Mouse (Mus musculus) heart, embryonic 10.5 days (tissue): ENCODE results near the gene Mettl7a2. TPM values are rescaled to one million over a fixed set of nuclear protein-coding genes. Genes with fewer than 3 reads are reported as not detected.

ENCODE experiments used
- DNase-seq: peaks from one replicate; pipeline ENCODE4 v3.0.0-alpha.2; 2017; ENCODE audit warnings: low spot score
- H3K27ac ChIP-seq: fragments of 300-500 bp; sonication (generic); 2 replicates; pipeline ENCODE4 v1.5.1; 2016; ENCODE audit warnings: mild to moderate bottlenecking
- H3K27me3 ChIP-seq: fragments of 300-500 bp; sonication (generic); 2 replicates; pipeline ENCODE4 v1.6.1; 2016; ENCODE audit warnings: mild to moderate bottlenecking; ENCODE audit not compliant: poor library complexity, insufficient read depth, severe bottlenecking
- H3K36me3 ChIP-seq: fragments of 300-500 bp; sonication (generic); 2 replicates; pipeline ENCODE4 v1.6.1; 2016; ENCODE audit warnings: mild to moderate bottlenecking, moderate library complexity
- H3K4me1 ChIP-seq: fragments of 300-500 bp; sonication (generic); 2 replicates; pipeline ENCODE4 v1.6.1; 2016; ENCODE audit warnings: mild to moderate bottlenecking
- H3K4me3 ChIP-seq: fragments of 300-500 bp; sonication (generic); 2 replicates; pipeline ENCODE4 v1.5.1; 2016; ENCODE audit warnings: mild to moderate bottlenecking, moderate library complexity
- H3K9me3 ChIP-seq: fragments of 300-500 bp; sonication (generic); 2 replicates; pipeline ENCODE4 v1.6.1; 2016; ENCODE audit warnings: mild to moderate bottlenecking, moderate library complexity
- WGBS: fragments of 180-500 bp; shearing (Covaris S2); methylation state at CpG from one replicate; pipeline ENCODE4 v1.1.7; 2016; 5-methylcytosine and 5-hydroxymethylcytosine counted together
- polyA plus RNA-seq: library from polyadenylated mRNA; unstranded; fragments of >200 nt; fragmentation: Nextera tagmentation; extraction: Ambion mirVana; gene quantifications from 2 replicates; pipeline ENCODE4 v1.2.1, GENCODE M21; 2016

The Mettl7a2 gene
- polyA plus RNA-seq, 1 experiment from 2014 or later: not detected

DNA sequence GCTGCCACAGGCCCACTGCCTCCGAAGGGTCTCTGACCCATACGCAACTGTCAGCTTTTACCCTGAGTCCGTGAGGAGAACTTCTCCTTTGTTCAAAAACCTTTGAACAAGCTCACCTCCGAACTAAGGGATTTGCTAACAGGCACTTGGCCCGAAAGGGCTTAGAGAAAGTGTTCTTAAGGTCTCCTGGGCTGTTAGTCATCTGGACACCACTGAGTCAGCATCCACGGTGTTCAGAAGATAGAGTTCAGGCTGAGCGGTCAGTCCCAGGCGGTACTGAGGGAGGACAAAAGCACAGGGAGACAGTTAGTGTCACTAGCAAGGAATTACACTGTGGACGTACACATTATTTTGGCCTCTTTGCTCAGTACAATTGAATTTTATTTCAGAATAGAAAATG is 35.9 kb downstream of the Mettl7a2 start:
- peaks cover 5% of the 10 kb centered on the region for H3K36me3 ChIP-seq
- H3K4me3 ChIP-seq: no peak overlapping the region
- WGBS: 77% methylated on average over 9 of the region's 9 CpGs
- H3K9me3 ChIP-seq: no peaks in the 10 kb centered on the region
- no peak for DNase-seq
- no peak overlapping the region for H3K27ac ChIP-seq
- no peaks in the 10 kb centered on the region; the same call in 1 of the 2 replicates for H3K27me3 ChIP-seq
- H3K4me1 ChIP-seq: peaks cover 47% of the 10 kb centered on the region

DNA sequence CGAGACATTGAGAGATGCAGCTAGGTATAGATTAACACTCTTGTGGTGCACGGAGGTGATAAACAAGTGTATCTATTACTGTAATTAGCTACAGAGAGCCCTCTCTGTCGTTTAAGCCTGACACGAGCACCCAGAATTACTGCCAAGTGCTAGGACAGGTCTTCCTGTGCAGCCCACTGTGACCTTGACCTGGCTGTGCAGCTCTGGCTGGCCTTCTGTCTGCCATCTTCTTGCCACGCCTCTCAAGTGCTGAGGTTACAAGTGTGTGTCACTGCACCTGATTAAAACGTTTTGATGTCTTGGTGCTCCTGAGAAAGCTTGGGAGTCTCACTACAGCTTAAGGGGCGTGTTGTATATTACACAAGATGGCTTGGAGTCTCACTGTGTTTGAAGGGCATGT is 38.1 kb downstream of the Mettl7a2 start:
- no peaks in the 10 kb centered on the region for H3K9me3 ChIP-seq
- H3K27ac ChIP-seq: peak overlapping the region; percentile 47
- H3K4me1 ChIP-seq: peaks cover 50% of the 10 kb centered on the region
- no peaks in the 10 kb centered on the region for H3K27me3 ChIP-seq
- WGBS: 51% methylated on average over 7 of the region's 7 CpGs
- peaks cover 25% of the 10 kb centered on the region for H3K36me3 ChIP-seq
- no peak overlapping the region for H3K4me3 ChIP-seq
- no peak for DNase-seq

DNA sequence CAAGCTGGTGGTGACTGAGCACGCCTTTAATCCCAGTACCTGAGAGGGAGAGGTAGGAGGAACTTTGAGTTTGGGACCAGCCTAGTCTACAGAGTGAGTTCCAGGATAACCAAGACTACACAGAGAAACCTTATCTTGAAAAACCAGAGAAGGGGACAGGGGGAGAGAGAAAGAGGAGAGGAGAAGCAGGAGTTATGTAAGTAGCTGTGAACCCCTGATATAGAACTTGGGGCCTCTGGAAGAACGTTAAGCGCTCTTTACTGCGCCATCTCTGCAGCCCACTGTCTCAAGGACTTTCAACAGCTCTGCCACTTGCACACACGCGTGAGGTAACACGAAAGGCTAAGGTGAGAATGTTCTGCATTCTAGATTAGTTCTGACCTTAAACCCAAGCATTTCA is 38.6 kb downstream of the Mettl7a2 start:
- H3K27ac ChIP-seq: peak overlapping the region; percentile 47
- WGBS: 72% methylated on average over 7 of the region's 7 CpGs
- no peak overlapping the region for H3K4me3 ChIP-seq
- H3K36me3 ChIP-seq: peaks cover 30% of the 10 kb centered on the region
- no peaks in the 10 kb centered on the region for H3K27me3 ChIP-seq
- H3K9me3 ChIP-seq: no peaks in the 10 kb centered on the region
- peaks cover 50% of the 10 kb centered on the region for H3K4me1 ChIP-seq
- peak; percentile 84 for DNase-seq

DNA sequence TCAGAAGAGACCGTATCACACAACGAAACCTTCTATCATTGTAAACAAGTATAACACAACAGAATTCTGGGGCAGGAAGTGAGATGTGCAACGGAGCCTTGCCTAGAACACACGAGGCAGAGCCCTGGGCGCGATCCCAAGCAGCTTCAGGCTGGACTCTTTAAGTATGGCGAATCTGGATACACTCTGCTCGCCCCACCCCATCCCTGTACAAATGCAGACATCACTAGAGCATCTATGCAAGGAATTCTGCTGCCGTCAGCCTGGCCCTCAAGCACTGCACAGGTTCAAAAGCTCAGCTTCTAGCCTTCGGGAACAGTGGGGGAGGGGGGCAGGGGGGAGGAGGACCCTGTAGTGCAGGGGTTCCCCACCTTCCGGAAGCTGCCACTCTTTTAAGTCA is 40.0 kb downstream of the Mettl7a2 start:
- no peak for DNase-seq
- Histone ChIP-seq H3K4me3 (no peak overlapping the region), H3K4me1 (peaks cover 50% of the 10 kb centered on the region), H3K27ac (peak overlapping the region; percentile 13), H3K36me3 (peaks cover 44% of the 10 kb centered on the region), H3K27me3 (no peaks in the 10 kb centered on the region), H3K9me3 (no peaks in the 10 kb centered on the region)
- 71% methylated on average over 11 of the region's 11 CpGs for WGBS

DNA sequence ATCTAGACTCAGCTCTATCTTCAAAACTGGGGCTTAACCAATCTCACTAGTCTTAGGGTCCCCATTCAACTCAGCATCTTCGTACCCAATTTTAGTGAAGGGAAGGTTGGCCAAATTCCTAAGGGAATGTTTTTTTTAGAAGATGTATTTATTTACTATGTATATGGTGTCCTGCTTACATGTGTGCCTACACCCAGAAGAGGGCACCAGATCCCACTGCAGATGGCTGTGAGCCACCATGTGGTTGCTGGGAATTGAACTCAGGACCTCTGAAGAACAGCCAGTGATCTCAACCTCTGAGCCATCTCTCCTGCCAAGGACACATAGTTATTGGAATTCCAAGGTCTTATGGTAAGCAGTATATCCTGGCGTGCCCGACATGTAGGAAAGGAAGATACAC is 42.6 kb downstream of the Mettl7a2 start:
- H3K4me3 ChIP-seq: no peak overlapping the region
- no peak for DNase-seq
- no peaks in the 10 kb centered on the region for H3K9me3 ChIP-seq
- H3K27me3 ChIP-seq: no peaks in the 10 kb centered on the region
- peaks cover 35% of the 10 kb centered on the region for H3K4me1 ChIP-seq
- WGBS: 97% methylated on average over 3 of the region's 3 CpGs
- H3K27ac ChIP-seq: no peak overlapping the region
- H3K36me3 ChIP-seq: peaks cover 69% of the 10 kb centered on the region

DNA sequence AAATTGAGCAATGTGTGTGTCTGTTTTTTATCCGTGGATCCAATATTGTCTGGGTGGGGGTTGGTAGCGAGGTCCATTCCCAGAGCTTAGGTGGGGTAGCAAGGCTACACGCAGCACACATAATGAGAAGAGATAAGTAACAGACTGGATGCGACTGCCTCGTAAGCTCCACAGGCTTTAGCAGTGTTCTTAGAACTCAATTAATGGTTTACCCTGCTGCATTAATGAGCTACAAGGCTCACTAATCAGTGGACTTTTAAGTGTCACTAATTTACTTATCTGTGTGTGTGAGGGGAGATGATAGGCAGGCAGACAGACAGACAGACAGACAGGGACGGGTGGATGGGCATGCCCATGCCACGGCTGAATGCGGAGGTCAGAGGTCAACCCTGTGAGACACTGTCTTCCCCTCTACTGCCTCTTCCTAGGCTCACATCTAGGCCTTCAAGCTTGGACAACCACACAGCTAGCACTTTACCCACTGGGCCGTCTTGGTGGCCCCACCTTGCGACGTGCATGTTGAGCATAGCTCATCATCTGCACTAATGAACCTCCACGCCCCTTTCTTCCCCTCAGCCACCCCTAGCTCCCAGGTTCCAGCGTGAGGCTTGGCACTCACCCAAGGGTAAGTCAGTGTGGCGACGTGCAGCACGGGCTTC is 47.7 kb downstream of the Mettl7a2 start:
- Histone ChIP-seq H3K27ac (no peak overlapping the region), H3K36me3 (peaks cover 90% of the 10 kb centered on the region), H3K9me3 (no peaks in the 10 kb centered on the region), H3K4me1 (no peaks in the 10 kb centered on the region), H3K4me3 (no peak overlapping the region), H3K27me3 (no peaks in the 10 kb centered on the region)
- WGBS: 86% methylated on average over 16 of the region's 16 CpGs
- DNase-seq: peak; percentile 71

DNA sequence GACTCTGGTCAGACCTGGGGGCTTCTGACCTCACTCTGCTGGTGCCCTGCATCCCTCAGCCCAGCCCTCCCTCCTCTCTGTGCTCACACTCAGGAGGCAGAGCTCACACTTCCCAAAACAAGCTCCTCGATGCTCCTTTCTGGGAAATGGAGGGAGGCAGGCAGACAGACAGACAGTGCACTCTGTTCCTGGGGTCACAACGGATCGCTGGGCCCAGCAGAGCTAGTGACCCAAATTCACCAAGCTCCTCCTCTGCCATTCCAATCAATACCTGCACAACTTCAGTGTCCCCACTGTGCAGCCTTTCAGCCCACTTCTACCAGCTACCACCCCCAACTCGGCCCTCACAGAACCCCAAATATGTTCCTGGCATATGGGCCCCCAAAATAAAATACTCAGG is 48.8 kb downstream of the Mettl7a2 start:
- Histone ChIP-seq H3K27ac (no peak overlapping the region), H3K4me1 (0 out of 2 replicates have a peak, but pooled peaks cover 6% of the 10 kb centered on the region), H3K9me3 (no peaks in the 10 kb centered on the region), H3K36me3 (peaks cover 82% of the 10 kb centered on the region), H3K4me3 (no peak overlapping the region), H3K27me3 (no peaks in the 10 kb centered on the region)
- 91% methylated on average over 4 of the region's 4 CpGs for WGBS
- no peak for DNase-seq

DNA sequence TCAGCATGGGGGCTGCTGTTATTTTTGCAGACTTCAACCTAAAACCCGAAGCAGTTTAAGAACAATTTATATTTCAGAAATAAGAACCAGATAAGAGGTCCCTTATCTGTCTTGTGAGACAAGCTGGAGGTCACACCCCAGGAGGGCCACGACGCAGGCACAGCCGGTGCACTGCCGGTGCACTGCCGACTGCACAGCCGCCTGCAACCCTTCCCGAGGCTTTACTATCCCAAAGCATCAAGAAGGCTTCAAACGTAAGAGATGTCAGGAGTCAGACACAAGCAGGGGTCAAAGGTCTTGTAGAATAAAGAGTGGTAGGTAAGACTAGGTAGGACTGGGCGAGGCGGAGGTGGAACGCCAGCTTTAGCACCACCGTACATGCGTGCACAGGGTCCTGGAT is 49.3 kb downstream of the Mettl7a2 start:
- Histone ChIP-seq H3K27ac (no peak overlapping the region), H3K9me3 (no peaks in the 10 kb centered on the region), H3K4me3 (no peak overlapping the region), H3K4me1 (0 out of 2 replicates have a peak, but pooled peaks cover 6% of the 10 kb centered on the region), H3K36me3 (peaks cover 80% of the 10 kb centered on the region), H3K27me3 (no peaks in the 10 kb centered on the region)
- no peak for DNase-seq
- 87% methylated on average over 14 of the region's 14 CpGs for WGBS

DNA sequence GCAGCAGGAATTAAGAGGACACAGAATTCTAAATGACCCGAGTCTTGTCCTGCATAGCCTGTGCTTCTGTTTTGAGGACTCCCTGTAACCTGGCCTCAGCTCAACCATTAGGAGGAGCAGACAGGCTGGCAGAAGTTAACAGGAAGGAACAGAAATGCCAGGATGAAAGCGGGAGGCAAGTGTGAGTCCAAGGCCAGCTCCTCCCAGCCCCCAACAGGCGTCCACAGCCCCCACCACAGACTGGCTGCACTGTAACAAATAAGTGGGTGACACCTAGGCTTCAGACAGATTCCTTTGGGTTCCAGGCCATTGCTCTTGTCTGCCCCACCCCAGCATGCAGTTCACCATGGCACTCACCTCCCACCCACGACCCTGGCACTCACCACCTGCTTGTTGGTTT is 49.8 kb downstream of the Mettl7a2 start:
- Histone ChIP-seq H3K36me3 (peaks cover 79% of the 10 kb centered on the region), H3K27ac (no peak overlapping the region), H3K27me3 (no peaks in the 10 kb centered on the region), H3K4me3 (no peak overlapping the region), H3K4me1 (0 out of 2 replicates have a peak, but pooled peaks cover 6% of the 10 kb centered on the region), H3K9me3 (no peaks in the 10 kb centered on the region)
- 85% methylated on average over 4 of the region's 4 CpGs for WGBS
- DNase-seq: no peak

DNA sequence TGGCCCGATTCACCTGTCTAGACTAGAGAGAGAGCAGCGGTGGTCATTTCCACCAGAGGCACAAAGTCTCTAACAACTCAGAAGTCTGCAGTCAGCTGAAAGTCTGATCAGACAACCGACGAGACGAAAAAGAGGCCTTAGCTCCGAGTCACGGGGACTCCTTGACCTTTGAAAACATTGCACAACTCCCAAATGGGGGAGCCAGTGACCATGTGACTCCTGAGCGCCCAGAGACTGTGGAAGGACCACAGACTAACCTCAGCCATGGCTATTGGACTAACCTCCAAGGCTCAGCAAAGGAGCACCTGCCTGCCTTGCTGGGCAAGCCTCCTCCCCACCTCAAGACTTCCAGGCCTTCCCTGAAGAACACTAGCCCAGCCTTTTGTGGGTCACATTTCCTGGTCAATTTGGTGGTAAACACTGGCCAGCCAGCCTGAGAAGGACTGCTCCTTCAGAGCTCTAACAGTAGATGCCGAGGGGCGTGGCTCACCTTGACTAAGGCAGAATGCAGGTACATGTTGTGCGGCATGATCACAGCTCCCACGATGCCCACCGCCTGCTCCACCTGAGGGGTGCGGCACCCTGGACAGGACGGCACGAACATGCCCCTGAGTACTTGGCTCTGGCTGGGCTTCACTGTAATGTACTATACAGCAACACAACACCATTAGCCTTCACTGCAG is 50.5 kb downstream of the Mettl7a2 start:
- Histone ChIP-seq H3K4me1 (0 out of 2 replicates have a peak, but pooled peaks cover 6% of the 10 kb centered on the region), H3K4me3 (no peak overlapping the region), H3K27ac (no peak overlapping the region), H3K36me3 (peaks cover 79% of the 10 kb centered on the region), H3K27me3 (no peaks in the 10 kb centered on the region), H3K9me3 (no peaks in the 10 kb centered on the region)
- 90% methylated on average over 16 of the region's 16 CpGs for WGBS
- DNase-seq: no peak

DNA sequence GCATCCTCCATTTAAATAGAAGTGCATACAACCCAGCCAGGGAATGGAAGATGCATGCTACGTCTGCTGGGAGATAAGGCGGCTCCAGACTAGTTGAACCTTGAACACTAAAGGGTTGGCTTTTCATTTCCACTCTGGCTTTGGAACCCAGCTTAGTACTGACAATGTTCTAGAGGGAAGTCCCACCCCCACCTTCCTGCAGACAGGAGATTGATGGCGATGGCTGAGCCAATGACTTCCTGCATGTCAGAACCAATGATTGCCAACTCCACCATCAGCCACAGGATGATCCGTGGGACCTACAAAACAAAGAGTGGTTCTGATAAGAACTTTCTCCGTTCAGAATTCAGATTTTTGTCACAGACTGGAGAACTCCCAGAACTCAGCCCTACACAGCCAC is 53.1 kb downstream of the Mettl7a2 start:
- H3K36me3 ChIP-seq: peaks cover 73% of the 10 kb centered on the region
- H3K27me3 ChIP-seq: no peaks in the 10 kb centered on the region
- H3K4me3 ChIP-seq: no peak overlapping the region
- WGBS: 63% methylated on average over 5 of the region's 5 CpGs
- 0 out of 2 replicates have a peak, but pooled peaks cover 7% of the 10 kb centered on the region for H3K4me1 ChIP-seq
- DNase-seq: no peak
- no peak overlapping the region for H3K27ac ChIP-seq
- no peaks in the 10 kb centered on the region for H3K9me3 ChIP-seq

DNA sequence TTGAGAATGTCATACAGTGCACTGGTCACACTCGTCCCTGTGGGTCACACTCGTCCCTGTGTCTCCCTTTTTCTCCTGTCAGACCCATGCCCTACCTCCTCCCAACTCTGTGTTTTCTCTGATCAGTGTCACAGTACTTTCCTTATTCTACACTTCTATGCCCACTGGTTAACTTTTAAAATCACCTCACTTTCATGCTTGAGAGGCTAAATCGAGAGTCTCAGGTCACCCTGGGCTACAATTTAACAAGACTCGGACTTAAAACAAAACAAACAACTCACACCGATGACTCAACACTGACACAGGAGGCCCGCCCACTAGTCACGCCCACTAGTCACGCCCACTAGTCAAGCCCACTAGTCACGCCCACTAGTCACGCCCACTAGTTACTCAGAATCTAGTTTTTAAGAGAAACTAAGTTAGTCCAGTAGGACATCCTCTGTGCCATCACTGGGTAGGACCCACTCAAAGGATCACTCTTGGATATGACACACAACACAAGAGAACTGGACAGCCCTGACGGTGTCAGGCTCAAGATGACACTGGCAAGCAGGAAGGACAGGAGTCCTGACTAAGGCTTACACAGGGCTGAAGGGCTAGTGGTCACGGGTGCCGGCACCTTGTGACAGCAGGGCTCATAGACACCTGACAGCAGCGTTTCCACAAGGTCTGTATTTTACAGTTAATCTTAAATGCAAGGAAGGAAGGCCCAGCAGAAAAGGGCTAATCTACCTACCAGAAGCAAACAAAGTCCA is 58.1 kb downstream of the Mettl7a2 start:
- no peaks in the 10 kb centered on the region for H3K9me3 ChIP-seq
- H3K4me3 ChIP-seq: no peak overlapping the region
- DNase-seq: peak; percentile 89
- H3K27me3 ChIP-seq: no peaks in the 10 kb centered on the region
- peaks cover 34% of the 10 kb centered on the region for H3K4me1 ChIP-seq
- no peak overlapping the region for H3K27ac ChIP-seq
- H3K36me3 ChIP-seq: peaks cover 33% of the 10 kb centered on the region
- 62% methylated on average over 14 of the region's 14 CpGs for WGBS
